9 mouse cellular contexts compared by ENCODE assay signal in genomic region chr2:30722263-30723050, GRCm38 (mm10).
DNase-seq lines count a peak whose midpoint lies in the region; ATAC-seq lines count a peak whose summit lies in the region.
"Had no signal": no experiment of that assay in that cellular context is flagged by ENCODE, and none has a peak within 500 bp of the region (broad histone marks: within the 10 kb centered on the region; RNA-seq: fewer than 3 reads in every experiment).

No protein-coding gene starts in this region.

- no peak for DNase-seq in heart, embryonic 10.5 days (ENCODE audit: low spot score)
- no peak for DNase-seq in heart, postnatal 14 days
- peak; percentile 39 for DNase-seq in cerebellum, adult 9-10 months
- no peak for DNase-seq in midbrain, embryonic 10.5 days (ENCODE audit: low spot score)
- no peak for DNase-seq in thymus, postnatal 10 days (ENCODE audit: low spot score in 2 of 2)
- DNase-seq in ovary, postnatal 36 days (ENCODE audit: low spot score), result no peak
- no peak for DNase-seq in thymus, adult 18-20 months

- peaks cover 92% of the 10 kb centered on the region for H3K4me1 ChIP-seq in heart, embryonic 10.5 days
- peaks cover 88% of the 10 kb centered on the region for H3K4me1 ChIP-seq in hindbrain, embryonic 13.5 days (replicated peaks)
- H3K4me1 ChIP-seq in midbrain, embryonic 10.5 days, result peaks cover 94% of the 10 kb centered on the region

- peak overlapping the region; percentile 94 for H3K27ac ChIP-seq in heart, embryonic 10.5 days
- peak overlapping the region; percentile 100 for H3K27ac ChIP-seq in hindbrain, embryonic 13.5 days
- peak overlapping the region; percentile 100 for H3K27ac ChIP-seq in midbrain, embryonic 10.5 days (replicated peaks)

- peak overlapping the region; percentile 1; the same call in 1 of the 2 replicates for H3K4me3 ChIP-seq in heart, embryonic 10.5 days
- no peak overlapping the region for H3K4me3 ChIP-seq in hindbrain, embryonic 13.5 days
- H3K4me3 ChIP-seq in midbrain, embryonic 10.5 days, result peak overlapping the region; percentile 54
- H3K4me3 ChIP-seq: megakaryocyte, embryonic 14.5 days had no signal

- ATAC-seq in hindbrain, embryonic 13.5 days (ENCODE audit: low FRiP score), result no peak

- H3K4me2 ChIP-seq in hindbrain, embryonic 13.5 days, result 0 out of 2 replicates have a peak overlapping the region, but pooled peaks have one; percentile 4

- 40% methylated on average over 7 of the region's 7 CpGs for WGBS in heart, embryonic 10.5 days
- WGBS in hindbrain, embryonic 13.5 days, result 12% methylated on average over 7 of the region's 7 CpGs
- 6% methylated on average over 7 of the region's 7 CpGs for WGBS in midbrain, embryonic 10.5 days

- peak overlapping the region; percentile 76 for H3K9ac ChIP-seq in hindbrain, embryonic 13.5 days

- H3K36me3 ChIP-seq in heart, embryonic 10.5 days, result no peaks in the 10 kb centered on the region
- H3K36me3 ChIP-seq in hindbrain, embryonic 13.5 days, result no peaks in the 10 kb centered on the region
- no peaks in the 10 kb centered on the region for H3K36me3 ChIP-seq in midbrain, embryonic 10.5 days

- H3K27me3 ChIP-seq in heart, embryonic 10.5 days (ENCODE audit: insufficient read depth, poor library complexity, severe bottlenecking), result no peaks in the 10 kb centered on the region
- no peaks in the 10 kb centered on the region for H3K27me3 ChIP-seq in hindbrain, embryonic 13.5 days
- H3K27me3 ChIP-seq in midbrain, embryonic 10.5 days (ENCODE audit: low read depth, poor library complexity, severe bottlenecking), result no peaks in the 10 kb centered on the region; the same call in 1 of the 2 replicates

- no peaks in the 10 kb centered on the region for H3K9me3 ChIP-seq in heart, embryonic 10.5 days
- no peaks in the 10 kb centered on the region for H3K9me3 ChIP-seq in hindbrain, embryonic 13.5 days
- no peaks in the 10 kb centered on the region for H3K9me3 ChIP-seq in midbrain, embryonic 10.5 days (replicated peaks)

- intact Hi-C loops in heart, postnatal 14 days (cut with DNase I), result loop anchor here (5.0 kb wide), 2 partner anchors 50 to 70 kb away; no protein-coding TSS in a partner anchor
